Mouse (Mus musculus) megakaryocyte progenitor cell, adult 5-6 weeks (primary cell): ENCODE results near the gene Pold1. TPM values are rescaled to one million over a fixed set of nuclear protein-coding genes. Genes with fewer than 3 reads are reported as not detected.
A peak's percentile ranks its signal among the peaks of the same experiment; 100 is the strongest.

Source experiments
- ATAC-seq: replicated peaks from 2 replicates; pipeline ENCODE4 v1.8.0; 2016; ENCODE audit warnings: mild to moderate bottlenecking, moderate TSS enrichment, inconsistent platforms; ENCODE audit not compliant: poor library complexity
- total RNA-seq, 2 experiments: library from RNA; stranded (forward) in 1 of 2; stranded (reverse) in 1 of 2; fragments of 157-497, 149-512 nt in 1 of 2; fragments of 200-1000 nt in 1 of 2; gene quantifications; 2 replicates each; pipeline versions ENCODE4 v1.2.3 to v1.2.4; 2015 to 2017

The Pold1 gene
- total RNA-seq, 2 experiments from 2014 or later: 51.4 to 77.2 TPM

DNA sequence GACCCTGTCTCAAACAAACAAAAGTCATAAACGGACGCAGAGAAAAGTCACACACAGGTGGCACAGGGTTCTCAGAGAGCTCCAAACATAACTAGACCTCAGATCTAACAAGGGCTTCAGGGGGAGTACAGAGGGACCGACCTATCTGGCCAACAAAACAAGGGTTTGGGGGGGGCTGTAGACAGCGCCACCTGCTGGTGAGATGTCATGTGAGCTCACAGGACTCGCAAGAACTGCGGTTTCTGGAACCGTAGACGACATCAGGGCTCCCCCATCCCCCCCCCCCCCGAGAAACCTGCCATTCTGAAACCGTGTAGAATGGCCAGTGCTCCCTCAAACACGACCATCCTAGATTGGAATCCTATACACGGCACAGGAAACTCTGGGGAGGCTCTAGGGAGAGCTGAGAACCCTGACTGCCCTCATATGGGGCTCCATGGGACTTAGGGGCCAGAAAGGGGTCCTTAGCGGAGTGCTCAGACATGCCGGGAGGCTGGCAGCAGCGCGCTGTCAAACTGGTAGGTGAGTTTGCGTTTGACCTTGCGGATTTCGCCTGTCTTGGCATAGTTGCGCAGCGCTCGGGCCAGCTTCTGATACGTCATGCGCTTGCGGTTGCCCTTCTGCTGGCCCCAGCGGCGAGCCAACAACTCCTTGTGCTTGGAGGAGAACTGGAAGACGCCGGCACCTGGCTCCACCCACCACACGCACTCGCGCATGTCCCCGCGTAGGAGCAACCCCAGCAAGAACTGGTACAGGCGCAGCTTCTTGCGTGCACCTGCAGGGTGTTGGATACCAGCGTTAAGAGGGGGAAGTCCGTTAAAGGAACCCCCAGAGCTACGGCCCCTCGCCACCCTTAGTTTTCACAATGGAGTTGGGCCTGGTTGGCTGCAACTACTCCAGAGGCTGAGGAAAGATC, 20.9 kb downstream of the Pold1 start:
- peak; percentile 88 for ATAC-seq

DNA sequence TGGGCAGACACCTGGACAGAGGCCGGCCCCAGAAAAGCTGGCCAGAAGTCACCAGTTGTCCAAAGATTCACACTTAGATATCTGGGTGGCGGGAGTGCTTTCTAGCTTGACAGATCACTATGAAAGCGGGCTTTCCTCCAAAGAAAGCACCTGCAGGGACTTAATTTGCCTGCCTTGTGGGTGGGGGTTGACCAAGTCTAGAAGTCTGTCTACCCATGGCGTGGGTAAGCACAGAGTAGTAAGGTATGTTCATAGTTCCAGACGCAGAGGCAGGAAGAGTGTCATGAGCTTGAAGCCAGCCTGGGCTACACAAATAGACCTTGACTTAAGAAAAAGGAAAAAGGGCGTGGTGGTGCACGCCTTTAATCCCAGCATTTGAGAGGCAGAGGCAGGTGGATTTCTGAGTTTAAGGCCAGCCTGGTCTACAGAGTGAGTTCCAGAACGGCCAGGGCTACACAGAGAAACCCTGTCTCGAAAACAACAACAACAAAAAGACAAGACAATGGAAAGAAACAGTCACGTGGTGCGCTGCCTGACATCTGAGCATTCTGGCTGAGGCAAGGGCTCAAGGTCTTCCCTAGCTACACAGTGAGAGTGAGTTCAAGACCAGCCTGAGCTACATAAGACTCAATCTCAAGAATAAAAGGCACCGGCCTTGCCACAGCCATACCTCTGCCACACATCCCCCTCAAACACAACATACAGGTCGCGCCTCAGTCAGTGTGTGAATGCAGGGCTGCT, 22.1 kb downstream of the Pold1 start:
- ATAC-seq: no peak

- ATAC-seq: no peak
Measured at GRCm38 (mm10) chr7:44525126-44525832, 23.4 kb downstream of the Pold1 start.

DNA sequence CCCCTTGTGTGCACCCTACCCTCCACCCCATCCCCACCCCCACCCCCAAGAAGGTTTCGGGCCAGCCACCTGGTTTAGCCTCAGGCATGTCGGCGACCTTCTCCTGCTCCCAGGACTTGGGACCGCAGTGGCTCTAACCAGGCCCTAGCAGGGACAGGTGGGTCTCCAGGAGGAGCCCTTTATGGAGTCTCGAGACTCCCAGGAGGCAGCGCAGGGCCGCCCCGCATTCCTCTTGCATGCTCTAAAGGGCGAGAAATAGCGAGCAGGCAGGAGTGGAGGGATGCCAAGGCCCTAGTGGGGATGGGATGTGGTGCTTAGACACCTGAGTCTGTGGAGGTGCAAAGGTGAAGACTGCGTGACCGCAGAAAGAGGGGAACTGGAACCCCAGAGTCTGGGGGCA, 24.1 kb downstream of the Pold1 start, which contains the start of gene Mybpc2:
Gene Mybpc2, minus strand, starts transcription at position 155 of the 400 bp plus-strand sequence.
- ATAC-seq: no peak

- ATAC-seq: no peak
Measured at GRCm38 (mm10) chr7:44523056-44523455, 25.6 kb downstream of the Pold1 start.

DNA sequence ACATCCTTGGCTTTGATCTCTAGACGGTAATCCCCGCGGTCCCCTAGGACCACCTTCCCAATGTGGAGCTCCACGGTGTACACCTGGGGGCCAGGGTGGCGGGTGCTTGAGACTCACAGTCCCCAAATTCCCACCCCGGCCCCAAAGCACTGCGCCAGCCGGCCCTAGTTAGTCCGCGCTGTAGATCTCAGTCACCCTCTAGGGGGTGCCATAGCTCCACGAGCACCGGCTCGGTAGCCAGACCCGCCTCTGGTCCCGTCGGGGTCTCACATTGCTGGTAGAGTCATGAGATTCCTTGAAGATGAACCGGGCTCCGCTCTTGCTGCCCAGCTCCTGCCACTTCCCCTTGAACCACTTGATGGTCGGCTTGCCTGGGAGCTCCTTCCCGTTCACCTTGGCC, 26.9 kb downstream of the Pold1 start:
- peak; percentile 82 for ATAC-seq

- ATAC-seq: no peak
Measured at GRCm38 (mm10) chr7:44520990-44521389, 27.7 kb downstream of the Pold1 start.

DNA sequence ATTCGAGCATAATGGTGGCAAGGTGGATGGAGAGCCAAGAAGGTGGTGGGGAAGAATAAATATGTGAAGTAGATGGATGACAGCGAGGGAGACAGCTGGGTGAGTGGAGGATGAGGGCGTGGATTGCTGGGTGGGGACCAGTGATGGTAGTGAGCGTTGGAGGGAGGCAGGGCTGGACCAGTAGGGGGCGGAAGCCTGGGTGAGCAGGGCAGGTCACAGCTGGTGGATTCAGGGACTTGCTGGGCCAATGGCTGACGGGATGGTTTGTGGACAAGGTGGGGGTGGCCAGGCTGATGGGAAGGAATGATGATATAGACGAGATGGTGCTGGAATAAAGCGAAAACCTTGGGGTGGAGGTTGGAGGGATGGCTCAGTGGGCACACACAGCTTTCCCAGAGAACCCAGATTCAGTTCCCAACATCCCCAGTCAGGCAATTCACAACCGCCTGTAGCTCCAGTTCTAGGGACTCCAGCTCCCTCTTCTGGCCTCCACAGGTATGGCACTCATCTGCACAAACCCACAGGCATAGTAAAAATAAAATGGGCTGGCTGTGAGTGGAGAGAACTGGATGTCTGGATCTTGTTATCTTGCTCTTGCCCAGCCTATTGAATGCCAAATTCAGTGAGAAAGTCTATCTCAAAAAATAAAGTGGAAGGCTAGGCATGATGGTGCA, 29.3 kb downstream of the Pold1 start:
- ATAC-seq: peak; percentile 51

GRCm38 (mm10) chr7:44507491-44507890, 41.2 kb downstream of the Pold1 start:
- no peak for ATAC-seq

DNA sequence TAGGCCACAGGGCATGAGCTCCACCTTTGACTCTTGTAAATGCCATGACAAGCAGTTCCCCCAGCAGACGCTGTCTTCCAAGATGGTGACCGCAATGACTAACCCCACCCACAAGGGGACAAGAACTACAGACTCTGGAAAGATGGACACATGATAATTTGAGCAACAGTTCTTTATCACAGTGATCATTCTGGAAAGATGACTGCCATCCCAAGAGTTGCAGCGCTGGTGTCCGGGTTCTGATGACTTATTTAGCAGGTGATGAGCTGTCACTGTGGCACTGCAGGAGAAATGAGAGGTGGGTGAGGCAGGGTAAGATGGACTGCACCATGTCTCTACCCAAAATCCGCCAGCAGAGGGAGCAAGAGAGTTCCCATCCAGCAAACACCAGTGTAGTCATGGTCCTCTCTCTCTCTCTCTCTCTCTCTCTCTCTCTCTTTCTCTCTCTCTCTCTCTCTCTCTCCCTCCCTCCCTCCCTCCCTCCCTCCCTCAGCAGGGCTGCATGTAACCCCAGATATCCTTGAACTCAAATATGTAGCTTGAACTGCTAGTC, 47.0 kb downstream of the Pold1 start:
- peak; percentile 91 for ATAC-seq

GRCm38 (mm10) chr7:44500046-44500445, 48.6 kb downstream of the Pold1 start:
- no peak for ATAC-seq

GRCm38 (mm10) chr7:44498922-44499321, 49.7 kb downstream of the Pold1 start:
- ATAC-seq: no peak

DNA sequence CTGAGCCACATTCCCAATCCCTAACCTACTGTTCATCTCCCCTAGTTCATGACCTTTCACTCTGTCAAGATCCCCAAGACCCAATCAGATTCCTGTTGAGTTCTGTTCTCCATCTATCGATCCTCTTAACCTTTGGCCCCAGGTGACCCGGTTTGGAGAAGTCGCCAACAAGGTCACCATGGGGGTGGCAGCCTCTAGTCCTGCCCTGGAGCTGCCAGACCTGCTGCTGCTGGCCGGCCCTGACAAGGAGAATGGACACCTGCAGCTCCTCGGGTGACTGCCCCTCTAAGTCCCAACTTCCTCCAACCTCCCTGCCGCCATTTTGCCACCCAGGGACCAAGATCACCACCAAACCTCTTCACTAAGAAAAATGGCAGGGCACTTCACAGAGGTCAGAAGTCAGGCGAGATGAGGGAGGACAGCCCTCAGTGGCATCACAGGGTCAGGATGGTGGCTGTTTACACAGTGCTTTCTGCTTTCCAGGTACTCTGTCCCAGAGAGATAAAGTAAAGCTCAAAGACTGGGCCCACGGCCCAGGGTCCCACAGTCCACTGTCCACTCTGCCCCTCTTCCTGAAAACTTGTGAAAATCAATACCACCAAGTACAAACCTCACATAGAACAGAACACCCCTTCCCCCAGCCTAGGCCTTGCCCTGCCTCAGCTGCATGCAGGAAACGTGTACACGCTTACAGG, 51.1 kb downstream of the Pold1 start:
- ATAC-seq: no peak

- peak; percentile 49 for ATAC-seq
Measured at GRCm38 (mm10) chr7:44496771-44497109, 51.9 kb downstream of the Pold1 start.

DNA sequence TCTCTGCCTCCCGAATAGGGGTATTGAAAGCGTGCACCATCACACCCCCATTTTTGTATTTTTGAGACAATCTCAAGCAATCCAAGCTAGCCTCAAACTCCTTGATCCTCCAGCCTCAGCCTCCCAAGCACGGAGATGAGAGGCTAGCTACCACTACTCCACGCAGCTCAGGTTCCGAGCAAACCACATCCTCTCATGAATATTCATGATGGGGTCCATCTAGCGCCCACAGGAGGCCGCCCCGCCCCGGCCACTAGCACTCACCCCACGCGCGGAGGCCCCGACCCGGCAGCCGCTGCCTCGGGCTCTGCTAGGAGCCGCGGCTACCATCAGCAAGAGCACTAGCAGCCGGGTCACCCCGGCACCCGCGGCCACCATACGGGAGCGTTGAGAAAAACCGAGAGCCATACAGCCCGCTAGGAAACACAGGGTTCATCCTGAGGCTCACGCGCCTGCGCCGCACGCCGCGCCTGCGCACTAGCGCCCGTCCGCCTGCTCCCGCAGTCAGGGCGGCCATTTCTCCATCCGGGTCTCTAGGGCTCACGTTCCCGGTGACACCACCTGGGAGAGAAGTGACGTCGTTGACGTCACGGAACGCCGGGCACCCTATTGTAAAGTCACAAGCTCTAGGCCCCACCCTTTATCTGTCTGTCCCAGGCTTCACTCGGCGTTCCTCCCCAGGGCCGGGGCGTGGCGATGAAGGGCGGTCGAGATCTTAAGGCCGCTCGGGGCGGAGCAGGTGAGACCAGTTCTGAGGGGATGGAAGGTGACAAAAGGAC, 52.5 kb downstream of the Pold1 start, which contains the start of the genes Emc10 and Fam71e1:
Gene Emc10, minus strand, starts transcription at position 538 of the 779 bp plus-strand sequence.
Gene Fam71e1, plus strand, starts transcription at position 590 of the 779 bp plus-strand sequence.
- ATAC-seq: peak; percentile 95

DNA sequence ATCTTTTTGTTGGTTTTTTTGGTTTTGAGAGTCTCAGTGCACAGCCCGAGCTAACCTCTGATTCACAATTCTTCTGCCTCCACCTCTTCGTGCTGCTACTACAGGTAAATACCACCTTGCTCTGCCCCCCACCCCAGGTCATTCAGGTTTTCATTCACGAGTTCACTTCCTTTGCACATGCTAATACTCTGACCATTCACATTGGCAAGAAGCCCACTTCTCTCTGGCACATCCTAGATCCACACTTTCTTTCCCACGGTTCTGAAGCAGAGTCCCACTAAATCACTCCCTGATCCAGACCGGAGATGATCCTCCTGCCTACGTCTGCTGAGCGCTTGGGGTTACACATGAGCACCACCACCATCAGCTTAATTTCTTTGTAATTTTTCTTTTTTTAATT, 53.6 kb downstream of the Pold1 start:
- no peak for ATAC-seq

- no peak for ATAC-seq
Measured at GRCm38 (mm10) chr7:44494681-44495080, 54.0 kb downstream of the Pold1 start.

DNA sequence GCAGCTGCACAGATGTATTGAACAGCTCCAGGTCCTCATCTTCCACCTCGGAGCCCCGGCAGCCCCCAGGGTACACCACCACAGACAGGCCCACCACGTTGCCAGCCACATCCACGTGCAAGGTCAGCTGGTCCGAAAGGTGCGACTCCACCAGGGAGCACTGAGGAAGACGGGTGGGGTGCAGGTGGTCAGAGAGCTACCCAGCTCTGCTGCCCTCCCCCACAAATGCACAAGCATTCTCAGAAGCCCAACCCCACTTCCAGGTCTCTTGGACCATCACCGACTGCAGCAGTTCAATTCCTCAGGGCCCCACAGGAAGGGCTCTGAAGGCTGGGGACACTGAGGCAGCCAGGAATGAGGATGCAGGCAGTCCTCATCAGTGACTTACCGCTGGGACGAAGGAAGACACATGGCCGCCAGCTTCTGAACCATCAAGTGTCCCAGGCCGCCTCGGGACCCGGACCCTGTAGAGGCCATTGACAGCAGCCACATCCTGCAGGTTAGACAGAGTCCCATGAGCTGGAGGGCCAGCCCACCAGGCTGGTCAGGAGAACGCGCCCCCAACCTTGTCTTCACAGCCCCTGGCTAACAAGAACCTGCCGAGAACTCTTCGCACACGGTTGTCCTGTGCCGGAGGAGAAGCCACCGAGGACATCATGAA, 56.4 kb downstream of the Pold1 start:
- ATAC-seq: no peak
